Mouse (Mus musculus): Measurements from ENCODE around the gene Fdxr. TPM values are rescaled to one million over a fixed set of nuclear protein-coding genes. Genes with fewer than 3 reads are reported as not detected.

Gene Fdxr
- polyA plus RNA-seq, 1 experiment = 13.9 TPM

DNA sequence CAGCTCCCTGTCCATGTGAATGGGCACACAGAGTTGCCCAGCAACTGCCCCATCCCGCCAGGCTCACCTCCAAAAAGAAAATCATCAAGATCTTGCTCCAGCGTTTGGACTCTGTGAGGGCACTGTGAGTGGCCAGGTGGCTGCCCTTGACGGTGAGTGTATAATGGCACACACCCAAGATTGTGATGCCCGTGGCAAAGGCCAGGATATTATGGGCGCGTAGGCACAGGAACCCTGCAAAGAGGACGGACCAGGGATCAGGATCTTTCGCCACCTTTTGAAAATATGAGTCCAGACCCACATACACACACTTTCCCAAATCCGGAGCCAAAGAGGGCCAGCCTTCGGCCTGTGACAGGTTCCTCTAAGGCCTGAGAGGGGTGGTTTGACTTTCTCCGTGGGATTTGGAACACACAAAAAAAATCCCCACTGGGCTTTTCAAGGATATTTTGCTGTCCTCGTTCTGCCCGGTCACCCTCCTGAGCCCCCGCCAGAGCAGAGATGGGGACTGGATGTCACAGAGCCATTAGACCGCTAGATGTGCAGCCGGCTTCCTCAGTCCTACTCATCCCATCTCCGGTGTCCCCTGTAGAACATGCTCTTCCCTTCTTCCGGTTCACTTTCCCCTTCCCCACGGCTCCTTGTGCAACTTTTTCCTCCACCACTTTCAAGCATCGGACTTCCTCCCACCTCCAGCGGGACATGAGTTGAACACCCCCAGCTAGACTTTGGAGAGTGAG lies 19.8 kb upstream of the Fdxr start:
- H3K4me3 ChIP-seq = no peak overlapping the region
- no peaks in the 10 kb centered on the region for H3K27me3 ChIP-seq (ENCODE audit: control insufficient read depth, insufficient read depth, insufficient read length)
- H3ac ChIP-seq (ENCODE audit: control insufficient read depth, insufficient read length) = no peak overlapping the region
- no peaks in the 10 kb centered on the region for H3K79me2 ChIP-seq (ENCODE audit: control insufficient read depth, insufficient read depth)
- H3K36me3 ChIP-seq (ENCODE audit: control insufficient read depth, insufficient read depth) = no peaks in the 10 kb centered on the region
- no peak overlapping the region for H3K4me2 ChIP-seq (ENCODE audit: low read depth)
- no peak for TF ChIP-seq E2F4 (IDR thresholded peaks at IDR 0.05; ENCODE audit: insufficient read depth)
- TF ChIP-seq POLR2AphosphoS2 (IDR thresholded peaks at IDR 0.05; ENCODE audit: insufficient read length, low read depth) = no peak
- TF ChIP-seq CEBPB (IDR thresholded peaks at IDR 0.05; ENCODE audit: insufficient read depth, poor library complexity, severe bottlenecking) = no peak
- no peak for TF ChIP-seq REST (IDR thresholded peaks at IDR 0.05; ENCODE audit: insufficient read depth, insufficient read length)
- no peak for TF ChIP-seq POLR2A (IDR thresholded peaks at IDR 0.05; ENCODE audit: insufficient read length, low read depth)
- no peak for TF ChIP-seq TCF12 (IDR thresholded peaks at IDR 0.05; ENCODE audit: insufficient read depth, poor library complexity, severe bottlenecking)
- no peak for TF ChIP-seq MYOG (IDR thresholded peaks at IDR 0.05; ENCODE audit: control insufficient read depth in 1 of 3, insufficient read depth in 1 of 3, insufficient read length in 2 of 3, low read depth in 2 of 3)
- TF ChIP-seq USF1 (IDR thresholded peaks at IDR 0.05; ENCODE audit: low read depth) = no peak
- TF ChIP-seq TCF3 (IDR thresholded peaks at IDR 0.05; ENCODE audit: insufficient read length, low read depth) = no peak
- no peak for TF ChIP-seq MAX (IDR thresholded peaks at IDR 0.05; ENCODE audit: low read depth)
- no peak for TF ChIP-seq MYOD1 (IDR thresholded peaks at IDR 0.05; ENCODE audit: control insufficient read depth in 1 of 3, insufficient read length in 2 of 3, low read depth in 2 of 3)
- TF ChIP-seq SRF (IDR thresholded peaks at IDR 0.05; ENCODE audit: control insufficient read depth, insufficient read length, low read depth) = no peak

DNA sequence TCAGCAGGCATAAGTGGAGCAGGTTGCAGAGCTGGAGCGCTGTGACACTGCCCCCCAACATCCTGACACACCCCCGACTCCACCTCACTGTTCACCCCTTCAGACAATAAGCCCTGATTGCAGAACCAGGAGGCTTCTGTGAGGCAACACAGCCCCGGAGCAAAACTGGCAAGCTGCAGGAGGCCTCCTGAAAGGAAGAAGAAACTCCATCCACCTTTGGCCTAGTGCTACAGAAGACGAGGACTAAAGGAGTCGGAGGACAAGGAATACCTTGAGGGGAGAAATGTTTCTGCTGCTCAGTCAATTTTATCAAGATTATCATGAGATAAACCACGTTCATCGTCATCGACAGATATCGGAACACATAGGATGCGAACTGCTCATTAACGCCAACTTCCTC lies 19.1 kb upstream of the Fdxr start:
- Histone ChIP-seq H3ac (ENCODE audit: control insufficient read depth, insufficient read length) (no peak overlapping the region), H3K4me3 (no peak overlapping the region), H3K27me3 (ENCODE audit: control insufficient read depth, insufficient read depth, insufficient read length) (no peaks in the 10 kb centered on the region), H3K36me3 (ENCODE audit: control insufficient read depth, insufficient read depth) (no peaks in the 10 kb centered on the region), H3K79me2 (ENCODE audit: control insufficient read depth, insufficient read depth) (no peaks in the 10 kb centered on the region), H3K4me2 (ENCODE audit: low read depth) (no peak overlapping the region)
- no peak for TF ChIP-seq MYOD1 (IDR thresholded peaks at IDR 0.05; ENCODE audit: control insufficient read depth in 1 of 3, insufficient read length in 2 of 3, low read depth in 2 of 3)
- TF ChIP-seq E2F4 (IDR thresholded peaks at IDR 0.05; ENCODE audit: insufficient read depth) = no peak
- no peak for TF ChIP-seq MAX (IDR thresholded peaks at IDR 0.05; ENCODE audit: low read depth)
- no peak for TF ChIP-seq USF1 (IDR thresholded peaks at IDR 0.05; ENCODE audit: low read depth)
- TF ChIP-seq REST (IDR thresholded peaks at IDR 0.05; ENCODE audit: insufficient read depth, insufficient read length) = no peak
- TF ChIP-seq TCF3 (IDR thresholded peaks at IDR 0.05; ENCODE audit: insufficient read length, low read depth) = no peak
- TF ChIP-seq TCF12 (IDR thresholded peaks at IDR 0.05; ENCODE audit: insufficient read depth, poor library complexity, severe bottlenecking) = no peak
- TF ChIP-seq POLR2AphosphoS2 (IDR thresholded peaks at IDR 0.05; ENCODE audit: insufficient read length, low read depth) = no peak
- no peak for TF ChIP-seq MYOG (IDR thresholded peaks at IDR 0.05; ENCODE audit: control insufficient read depth in 1 of 3, insufficient read depth in 1 of 3, insufficient read length in 2 of 3, low read depth in 2 of 3)
- TF ChIP-seq SRF (IDR thresholded peaks at IDR 0.05; ENCODE audit: control insufficient read depth, insufficient read length, low read depth) = no peak
- no peak for TF ChIP-seq POLR2A (IDR thresholded peaks at IDR 0.05; ENCODE audit: insufficient read length, low read depth)
- no peak for TF ChIP-seq CEBPB (IDR thresholded peaks at IDR 0.05; ENCODE audit: insufficient read depth, poor library complexity, severe bottlenecking)

DNA sequence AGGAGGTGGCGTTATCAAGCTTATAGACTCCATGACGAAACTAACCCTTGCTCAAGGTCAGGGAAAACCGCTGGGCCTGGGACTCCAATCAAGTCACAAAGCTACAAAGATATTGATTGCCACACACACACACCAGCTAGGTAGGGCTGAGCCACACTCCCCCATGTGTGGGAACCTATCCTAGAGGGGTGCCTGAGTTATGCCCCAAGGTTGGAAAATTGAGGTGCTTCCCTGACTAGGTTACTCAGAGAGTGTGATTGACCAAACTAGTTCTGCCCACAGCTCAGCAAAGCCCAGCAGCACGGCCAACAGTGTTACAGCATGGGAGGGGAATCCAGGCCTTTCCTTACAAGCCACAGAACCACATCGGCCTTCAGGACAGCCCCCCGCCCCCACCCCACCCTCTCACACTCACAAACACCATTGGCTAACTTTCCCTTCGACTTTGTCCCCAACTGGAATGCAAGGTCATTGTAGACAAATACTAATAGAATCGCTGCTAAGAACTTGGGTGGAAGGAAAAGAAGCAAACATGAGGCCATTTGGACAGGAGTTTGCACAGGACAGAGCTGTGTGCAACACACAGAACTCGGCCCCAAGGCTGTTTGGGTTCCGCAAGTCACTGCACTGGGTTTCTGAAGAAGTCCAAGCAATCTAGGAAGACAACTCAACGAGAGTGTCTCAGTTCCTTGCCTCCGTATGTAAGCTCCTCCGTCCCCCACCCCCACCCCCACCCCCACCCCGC lies 16.0 kb upstream of the Fdxr start:
- H3K4me2 ChIP-seq (ENCODE audit: low read depth) = no peak overlapping the region
- H3K4me3 ChIP-seq = no peak overlapping the region
- no peaks in the 10 kb centered on the region for H3K36me3 ChIP-seq (ENCODE audit: control insufficient read depth, insufficient read depth)
- TF ChIP-seq REST (IDR thresholded peaks at IDR 0.05; ENCODE audit: insufficient read depth, insufficient read length) (no peak), TCF3 (IDR thresholded peaks at IDR 0.05; ENCODE audit: insufficient read length, low read depth) (no peak), USF1 (IDR thresholded peaks at IDR 0.05; ENCODE audit: low read depth) (no peak), TCF12 (IDR thresholded peaks at IDR 0.05; ENCODE audit: insufficient read depth, poor library complexity, severe bottlenecking) (no peak), POLR2A (IDR thresholded peaks at IDR 0.05; ENCODE audit: insufficient read length, low read depth) (no peak)
- H3ac ChIP-seq (ENCODE audit: control insufficient read depth, insufficient read length) = no peak overlapping the region
- H3K27me3 ChIP-seq (ENCODE audit: control insufficient read depth, insufficient read depth, insufficient read length) = no peaks in the 10 kb centered on the region
- no peaks in the 10 kb centered on the region for H3K79me2 ChIP-seq (ENCODE audit: control insufficient read depth, insufficient read depth)

DNA sequence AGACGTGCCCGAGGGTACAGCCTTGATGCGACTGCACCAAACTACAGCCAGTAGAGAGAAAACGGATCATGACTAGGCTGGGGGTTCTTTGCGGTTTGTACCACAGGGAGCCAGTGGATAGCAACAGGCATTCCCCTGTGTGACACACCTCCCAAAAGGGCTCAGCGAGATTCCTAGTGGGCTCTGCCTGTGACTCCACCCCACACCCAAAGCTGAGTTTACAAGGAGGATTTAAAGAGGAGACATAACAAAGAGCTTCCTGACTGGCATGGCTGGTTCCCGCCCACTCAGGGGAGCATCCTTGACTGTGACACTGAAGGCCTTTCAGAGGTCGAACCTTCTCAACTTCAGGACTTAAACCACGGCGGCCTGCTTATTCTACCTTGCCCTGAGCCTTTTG lies 14.7 kb upstream of the Fdxr start:
- H3K4me3 ChIP-seq = no peak overlapping the region
- TF ChIP-seq E2F4 (IDR thresholded peaks at IDR 0.05; ENCODE audit: insufficient read depth) (no peak), MYOG (IDR thresholded peaks at IDR 0.05; ENCODE audit: control insufficient read depth in 1 of 3, insufficient read depth in 1 of 3, insufficient read length in 2 of 3, low read depth in 2 of 3) (peak in 1 of 3 experiments; percentile 26)
- no peak overlapping the region for H3ac ChIP-seq (ENCODE audit: control insufficient read depth, insufficient read length)

DNA sequence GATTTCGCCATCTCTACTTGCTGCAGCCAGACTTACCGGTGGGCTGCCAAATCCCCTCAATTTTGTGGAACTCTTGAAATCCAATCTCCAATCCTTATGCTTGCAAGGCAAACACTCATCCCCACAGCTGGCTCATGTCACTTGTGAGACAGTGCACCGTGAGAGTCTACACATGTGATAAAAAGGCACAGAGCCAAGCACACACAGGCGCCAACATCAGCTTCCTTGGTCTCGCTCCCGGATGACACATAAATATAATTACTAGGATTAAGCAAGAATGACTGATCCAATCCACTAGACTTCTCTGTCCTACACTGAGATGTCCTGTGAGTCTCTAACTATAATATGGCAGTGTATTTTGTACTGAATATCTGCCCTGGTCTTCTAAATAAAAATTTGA lies 14.1 kb upstream of the Fdxr start:
- no peak for TF ChIP-seq MYOG (IDR thresholded peaks at IDR 0.05; ENCODE audit: control insufficient read depth in 1 of 3, insufficient read depth in 1 of 3, insufficient read length in 2 of 3, low read depth in 2 of 3)
- no peak for TF ChIP-seq POLR2AphosphoS2 (IDR thresholded peaks at IDR 0.05; ENCODE audit: insufficient read length, low read depth)
- TF ChIP-seq SRF (IDR thresholded peaks at IDR 0.05; ENCODE audit: control insufficient read depth, insufficient read length, low read depth) = no peak
- TF ChIP-seq MYOD1 (IDR thresholded peaks at IDR 0.05; ENCODE audit: control insufficient read depth in 1 of 3, insufficient read length in 2 of 3, low read depth in 2 of 3) = peak in 1 of 3 experiments; percentile 25
- TF ChIP-seq TCF12 (IDR thresholded peaks at IDR 0.05; ENCODE audit: insufficient read depth, poor library complexity, severe bottlenecking) = peak; percentile 18
- TF ChIP-seq MAX (IDR thresholded peaks at IDR 0.05; ENCODE audit: low read depth) = no peak
- peak; percentile 73 for TF ChIP-seq CEBPB (IDR thresholded peaks at IDR 0.05; ENCODE audit: insufficient read depth, poor library complexity, severe bottlenecking)
- no peak for TF ChIP-seq TCF3 (IDR thresholded peaks at IDR 0.05; ENCODE audit: insufficient read length, low read depth)
- no peak for TF ChIP-seq REST (IDR thresholded peaks at IDR 0.05; ENCODE audit: insufficient read depth, insufficient read length)
- TF ChIP-seq POLR2A (IDR thresholded peaks at IDR 0.05; ENCODE audit: insufficient read length, low read depth) = no peak
- H3K27me3 ChIP-seq (ENCODE audit: control insufficient read depth, insufficient read depth, insufficient read length) = no peaks in the 10 kb centered on the region
- H3ac ChIP-seq (ENCODE audit: control insufficient read depth, insufficient read length) = no peak overlapping the region
- no peaks in the 10 kb centered on the region for H3K79me2 ChIP-seq (ENCODE audit: control insufficient read depth, insufficient read depth)
- H3K36me3 ChIP-seq (ENCODE audit: control insufficient read depth, insufficient read depth) = no peaks in the 10 kb centered on the region
- H3K4me2 ChIP-seq (ENCODE audit: low read depth) = peak overlapping the region; percentile 63
- no peak overlapping the region for H3K4me3 ChIP-seq

More for the DNA sequence above, 14.7 kb upstream of the Fdxr start:
- Histone ChIP-seq H3K79me2 (ENCODE audit: control insufficient read depth, insufficient read depth) (no peaks in the 10 kb centered on the region), H3K4me2 (ENCODE audit: low read depth) (peak overlapping the region; percentile 63), H3K36me3 (ENCODE audit: control insufficient read depth, insufficient read depth) (no peaks in the 10 kb centered on the region), H3K27me3 (ENCODE audit: control insufficient read depth, insufficient read depth, insufficient read length) (no peaks in the 10 kb centered on the region)
